Mouse (Mus musculus) limb, embryonic 10.5 days (tissue): ENCODE measurements around the gene Pex7. TPM values are rescaled to one million over a fixed set of nuclear protein-coding genes. Genes with fewer than 3 reads are reported as not detected.

ENCODE experiments used
- DNase-seq: peaks from one replicate; pipeline ENCODE4 v3.0.0-alpha.2; 2017; ENCODE audit warnings: low spot score
- H3K27ac ChIP-seq: fragments of 300-500 bp; sonication (generic); 2 replicates; pipeline ENCODE4 v1.5.1; 2016; ENCODE audit warnings: mild to moderate bottlenecking
- H3K27me3 ChIP-seq: fragments of 300-500 bp; sonication (generic); 2 replicates; pipeline ENCODE4 v1.6.1; 2016; ENCODE audit warnings: low read depth, mild to moderate bottlenecking; ENCODE audit not compliant: poor library complexity, severe bottlenecking
- H3K36me3 ChIP-seq: fragments of 300-500 bp; sonication (generic); 2 replicates; pipeline ENCODE4 v1.6.1; 2016; ENCODE audit warnings: mild to moderate bottlenecking, moderate library complexity
- H3K4me1 ChIP-seq: fragments of 300-500 bp; sonication (generic); 2 replicates; pipeline ENCODE4 v1.6.1; 2016
- H3K4me3 ChIP-seq: fragments of 300-500 bp; sonication (generic); 2 replicates; pipeline ENCODE4 v1.5.1; 2016; ENCODE audit warnings: mild to moderate bottlenecking, moderate library complexity
- H3K9me3 ChIP-seq: fragments of 300-500 bp; sonication (generic); replicated peaks from 2 replicates; pipeline ENCODE4 v1.6.1; 2016; ENCODE audit warnings: mild to moderate bottlenecking
- WGBS: fragments of 180-500 bp; shearing (Covaris S2); methylation state at CpG from one replicate; pipeline ENCODE4 v1.1.7; 2016; 5-methylcytosine and 5-hydroxymethylcytosine counted together
- polyA plus RNA-seq: library from polyadenylated mRNA; unstranded; fragments of >200 nt; fragmentation: Nextera tagmentation; extraction: Ambion mirVana; gene quantifications from 2 replicates; pipeline ENCODE4 v1.2.1, GENCODE M21; 2016

Pex7 gene
- polyA plus RNA-seq, 1 experiment from 2014 or later, result 19.1 TPM

DNA sequence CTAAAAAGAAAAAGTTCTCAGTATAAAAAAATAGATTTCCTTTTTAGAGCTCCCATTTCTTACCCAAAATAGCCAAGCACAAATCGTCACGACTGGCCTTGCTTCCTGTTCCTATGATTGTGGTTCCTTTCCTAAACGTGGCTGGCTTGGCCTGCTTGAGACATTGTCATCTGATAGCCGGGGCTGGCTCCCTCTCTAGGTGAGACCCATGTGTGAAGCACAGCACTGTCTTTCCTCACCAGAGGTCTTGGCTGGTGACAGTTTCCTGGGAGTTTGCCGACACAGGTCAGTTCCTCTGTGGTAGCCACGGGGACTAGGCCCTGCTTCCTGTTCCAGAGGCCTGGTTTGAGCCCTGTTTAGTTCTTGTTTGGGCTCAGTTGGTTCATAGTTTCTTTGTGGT is 33.6 kb upstream of the Pex7 start:
- H3K9me3 ChIP-seq, result no peaks in the 10 kb centered on the region
- H3K36me3 ChIP-seq, result no peaks in the 10 kb centered on the region
- H3K27me3 ChIP-seq, result peaks cover 9% of the 10 kb centered on the region
- no peak for DNase-seq
- H3K27ac ChIP-seq, result no peak overlapping the region
- H3K4me3 ChIP-seq, result no peak overlapping the region
- peaks cover 13% of the 10 kb centered on the region for H3K4me1 ChIP-seq
- WGBS, result 60% methylated on average over 6 of the region's 6 CpGs

DNA sequence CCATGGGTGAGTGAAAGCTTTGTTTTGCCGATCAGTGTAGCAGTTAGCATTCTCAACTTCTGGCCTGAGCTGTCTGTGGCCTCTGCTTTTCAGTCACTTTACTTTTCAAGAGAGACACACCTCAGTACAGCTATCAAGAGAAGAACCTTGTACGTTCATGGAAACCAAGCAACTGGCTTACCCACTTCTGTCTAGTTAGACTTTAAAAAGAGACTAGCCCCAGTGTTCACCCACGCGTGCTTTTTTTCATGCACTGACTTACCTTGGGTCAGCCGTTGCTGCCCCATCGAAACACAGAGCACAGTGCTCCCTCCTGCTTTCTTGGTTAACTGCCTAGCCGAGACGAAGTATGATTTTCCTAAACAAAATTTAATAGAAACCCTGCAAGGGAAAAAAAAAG is 33.1 kb upstream of the Pex7 start:
- Histone ChIP-seq H3K4me3 (no peak overlapping the region), H3K36me3 (no peaks in the 10 kb centered on the region), H3K27me3 (peaks cover 14% of the 10 kb centered on the region), H3K27ac (no peak overlapping the region), H3K9me3 (no peaks in the 10 kb centered on the region), H3K4me1 (peaks cover 13% of the 10 kb centered on the region)
- no peak for DNase-seq
- WGBS, result 93% methylated on average over 8 of the region's 8 CpGs

DNA sequence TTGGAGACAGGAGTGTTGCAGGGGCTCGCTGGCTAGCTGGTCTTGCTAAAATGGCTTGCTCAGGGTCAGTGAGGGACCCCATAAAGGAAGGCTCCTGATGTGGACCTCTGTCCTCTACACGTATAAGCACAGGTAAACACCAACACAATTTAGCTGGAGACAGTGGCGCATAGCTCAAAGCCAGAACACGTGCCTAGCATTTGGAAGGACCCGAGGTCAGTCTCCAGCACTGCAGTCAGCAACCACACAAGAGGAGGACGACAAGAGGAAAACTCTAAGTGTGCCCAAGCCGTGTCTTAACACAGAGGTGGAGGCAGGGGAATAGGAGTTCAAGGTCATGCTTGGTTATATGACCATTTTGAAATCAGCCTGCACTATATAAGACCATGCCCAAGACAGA is 32.6 kb upstream of the Pex7 start:
- Histone ChIP-seq H3K9me3 (no peaks in the 10 kb centered on the region), H3K27ac (no peak overlapping the region), H3K4me1 (peaks cover 15% of the 10 kb centered on the region), H3K36me3 (no peaks in the 10 kb centered on the region), H3K27me3 (peaks cover 19% of the 10 kb centered on the region), H3K4me3 (no peak overlapping the region)
- DNase-seq, result no peak
- WGBS, result 90% methylated on average over 7 of the region's 7 CpGs

DNA sequence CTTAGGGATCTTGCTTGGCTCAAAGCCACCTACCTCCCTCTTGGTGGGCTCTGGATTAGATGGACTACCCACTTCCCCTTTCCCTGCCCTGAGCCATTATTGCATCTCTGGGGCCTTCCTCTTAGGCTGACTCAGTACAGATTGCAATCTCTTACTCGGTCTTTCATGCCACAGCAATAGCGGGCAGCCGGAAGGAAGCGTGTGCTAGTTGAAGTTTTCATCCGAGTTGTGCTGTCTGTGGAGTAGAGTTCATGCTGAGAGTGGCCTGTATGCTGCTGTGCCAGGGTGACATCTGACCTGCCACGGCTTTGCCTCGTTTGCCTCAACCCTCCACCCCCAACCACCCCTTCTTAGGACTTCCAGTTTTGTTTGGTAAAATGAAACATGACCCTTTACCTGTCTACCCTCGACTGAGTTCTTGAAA is 31.8 kb upstream of the Pex7 start:
- H3K27me3 ChIP-seq, result peaks cover 24% of the 10 kb centered on the region
- 68% methylated on average over 8 of the region's 8 CpGs for WGBS
- H3K36me3 ChIP-seq, result no peaks in the 10 kb centered on the region
- no peak overlapping the region for H3K27ac ChIP-seq
- H3K4me3 ChIP-seq, result no peak overlapping the region
- no peaks in the 10 kb centered on the region for H3K9me3 ChIP-seq
- peaks cover 22% of the 10 kb centered on the region for H3K4me1 ChIP-seq
- no peak for DNase-seq

DNA sequence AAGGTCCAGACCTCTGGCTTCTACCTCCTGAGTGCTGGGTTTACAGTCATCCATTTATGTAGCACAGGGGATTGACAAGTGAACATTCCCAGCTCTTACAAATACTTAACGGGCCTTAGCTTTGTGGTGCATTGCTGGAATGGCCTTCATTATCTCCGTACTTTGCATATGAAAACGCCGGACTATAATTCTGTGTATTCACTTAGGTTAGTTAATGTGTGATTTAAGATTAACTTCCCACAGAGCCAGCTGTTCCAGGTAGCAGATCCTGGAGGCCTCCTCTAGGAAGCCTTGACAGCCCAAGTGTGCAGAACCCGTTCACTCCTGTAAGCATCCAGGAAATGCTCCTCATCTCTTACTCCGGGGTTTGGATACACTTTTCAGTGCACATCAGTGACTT is 31.2 kb upstream of the Pex7 start:
- DNase-seq, result no peak
- Histone ChIP-seq H3K36me3 (no peaks in the 10 kb centered on the region), H3K4me3 (no peak overlapping the region), H3K27ac (no peak overlapping the region), H3K27me3 (peaks cover 24% of the 10 kb centered on the region), H3K4me1 (peaks cover 23% of the 10 kb centered on the region), H3K9me3 (no peaks in the 10 kb centered on the region)
- 91% methylated on average over 6 of the region's 6 CpGs for WGBS

DNA sequence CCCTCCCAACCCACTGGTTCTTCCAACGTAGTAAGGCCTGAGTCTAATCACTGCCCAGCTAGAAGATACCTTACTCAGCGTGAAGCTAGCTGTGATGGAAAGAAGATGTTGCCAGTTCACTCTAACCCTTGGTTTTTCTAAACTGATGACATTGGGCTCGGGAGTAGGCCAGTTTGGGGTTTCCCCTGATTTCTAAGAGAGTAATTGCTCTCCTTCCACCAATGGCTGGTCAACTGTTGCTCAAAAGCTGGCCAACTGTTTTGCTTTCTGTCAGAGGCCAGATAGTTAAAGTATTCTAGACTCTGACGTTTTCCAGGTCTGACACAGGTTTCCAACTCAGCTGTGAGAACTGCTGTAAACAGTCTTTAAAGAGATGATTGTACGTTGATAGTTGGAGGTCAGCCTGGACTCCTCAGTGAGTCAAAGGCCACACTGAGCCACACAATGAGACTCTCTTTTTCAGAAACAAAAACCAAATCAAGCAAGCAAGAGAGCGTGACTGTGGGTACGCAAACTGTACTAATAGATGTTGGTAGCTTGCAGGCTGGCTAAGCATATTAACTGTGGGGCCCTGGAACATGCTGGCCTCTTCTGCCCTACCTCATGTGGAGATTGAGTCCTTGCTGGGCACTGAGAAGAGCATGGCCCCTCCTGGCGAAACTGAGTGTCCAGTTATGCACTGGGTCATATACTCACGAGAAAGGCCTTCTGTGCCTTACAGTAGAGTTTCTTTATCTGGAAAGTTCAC is 29.6 kb upstream of the Pex7 start:
- Histone ChIP-seq H3K27me3 (peaks cover 38% of the 10 kb centered on the region), H3K4me1 (peaks cover 29% of the 10 kb centered on the region), H3K36me3 (no peaks in the 10 kb centered on the region), H3K27ac (no peak overlapping the region), H3K4me3 (no peak overlapping the region), H3K9me3 (no peaks in the 10 kb centered on the region)
- no peak for DNase-seq
- 67% methylated on average over 9 of the region's 9 CpGs for WGBS

DNA sequence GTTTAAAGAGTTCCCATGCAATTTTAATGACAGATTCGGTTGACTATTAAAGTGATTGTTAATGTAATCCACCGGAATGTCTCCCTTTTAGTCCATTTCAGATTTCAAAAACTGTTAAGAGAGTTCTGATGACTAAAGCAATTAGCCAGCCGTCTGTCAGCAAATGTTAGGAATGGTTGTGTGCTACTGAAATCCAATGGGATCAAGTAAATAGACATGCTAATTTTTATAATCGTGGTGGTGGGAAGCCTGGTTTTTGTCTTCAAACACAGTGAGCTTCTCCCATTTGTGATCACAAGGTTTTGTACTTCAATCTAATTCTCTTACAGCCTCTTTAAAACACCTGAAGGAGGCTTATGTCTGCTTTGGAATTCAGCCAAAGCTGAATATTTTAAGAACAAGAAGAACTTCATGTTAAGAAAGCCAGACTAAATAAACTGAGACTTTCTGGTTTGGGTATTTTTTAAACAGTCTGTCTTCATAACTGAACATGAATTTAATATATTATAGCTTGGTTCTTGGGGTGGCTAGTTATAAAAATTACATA is 28.4 kb upstream of the Pex7 start:
- Histone ChIP-seq H3K9me3 (no peaks in the 10 kb centered on the region), H3K4me3 (no peak overlapping the region), H3K27ac (no peak overlapping the region), H3K27me3 (peaks cover 39% of the 10 kb centered on the region), H3K36me3 (no peaks in the 10 kb centered on the region), H3K4me1 (peaks cover 29% of the 10 kb centered on the region)
- 60% methylated on average over 4 of the region's 4 CpGs for WGBS
- DNase-seq, result no peak

DNA sequence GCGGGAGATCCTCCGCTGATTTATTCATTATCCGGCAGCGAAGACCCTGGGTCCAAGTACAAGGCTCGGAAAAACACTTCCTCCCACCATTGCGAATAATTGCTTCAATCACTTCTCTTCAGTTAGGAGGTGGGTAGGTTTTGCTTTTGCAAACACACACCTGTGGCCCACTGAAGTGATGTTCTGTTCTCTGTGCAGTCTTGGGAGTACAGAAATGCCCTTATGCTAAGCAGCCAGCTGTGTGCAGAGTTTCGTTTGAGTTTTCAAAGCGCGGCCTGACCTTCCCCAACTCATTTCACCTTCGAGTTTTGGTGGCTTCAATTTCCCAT is 27.8 kb upstream of the Pex7 start:
- WGBS, result 5% methylated on average over 10 of the region's 10 CpGs
- no peak for DNase-seq
- Histone ChIP-seq H3K36me3 (no peaks in the 10 kb centered on the region), H3K4me1 (peaks cover 29% of the 10 kb centered on the region), H3K4me3 (peak overlapping the region; percentile 80), H3K27ac (no peak overlapping the region), H3K27me3 (peaks cover 39% of the 10 kb centered on the region), H3K9me3 (no peaks in the 10 kb centered on the region)

DNA sequence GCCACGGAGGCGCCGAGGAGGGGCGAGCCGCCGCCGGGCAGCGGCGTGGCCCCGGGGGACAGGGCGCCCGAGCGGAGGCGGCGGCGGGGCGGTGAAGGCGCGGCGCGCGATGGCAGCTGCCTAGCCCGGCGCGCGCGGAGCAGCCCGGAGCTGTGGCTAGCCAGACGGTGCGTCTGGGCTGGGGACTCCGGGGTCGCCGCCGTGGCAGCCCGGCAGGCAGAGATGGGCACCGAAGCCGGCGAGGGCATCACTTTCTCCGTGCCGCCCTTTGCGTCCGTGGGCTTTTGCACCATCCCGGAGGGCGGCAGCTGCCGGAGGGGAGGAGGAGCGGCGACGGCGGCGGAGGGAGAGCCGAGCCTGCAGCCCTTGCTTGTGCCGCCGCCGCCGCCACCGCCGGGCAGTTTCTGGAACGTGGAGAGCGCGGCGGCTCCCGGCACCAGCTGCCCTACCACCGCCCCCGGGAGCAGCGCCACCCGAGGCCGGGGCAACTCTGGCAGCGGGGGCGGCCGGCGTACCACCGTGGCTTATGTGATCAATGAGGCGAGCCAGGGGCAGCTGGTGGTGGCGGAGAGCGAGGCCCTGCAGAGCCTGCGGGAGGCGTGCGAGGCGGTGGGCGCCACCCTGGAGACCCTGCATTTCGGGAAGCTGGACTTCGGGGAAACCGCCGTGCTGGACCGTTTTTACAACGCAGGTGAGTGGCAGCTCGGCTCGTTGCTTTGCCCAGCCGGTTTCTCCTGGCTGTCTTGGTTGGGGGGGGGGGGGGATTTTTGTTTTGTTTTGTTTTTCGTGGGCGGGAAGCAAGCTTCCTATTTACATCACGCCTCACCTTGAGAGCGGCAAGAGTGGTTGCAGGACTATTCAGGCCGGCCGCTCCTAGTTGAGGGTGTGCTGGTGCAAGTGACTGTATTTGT is 27.1 kb upstream of the Pex7 start, which contains the start of gene Map3k5:
Map3k5 (plus strand) TSS at position 89 of the 911 bp plus-strand sequence.
- DNase-seq, result peak; percentile 74
- peaks cover 39% of the 10 kb centered on the region for H3K27me3 ChIP-seq
- H3K4me3 ChIP-seq, result peak within 1 kb of the TSS; percentile 80
- H3K27ac ChIP-seq, result peak within 1 kb of the TSS; percentile 87
- no peaks in the 10 kb centered on the region for H3K36me3 ChIP-seq
- under 1% methylated on average over 92 of the region's 95 CpGs for whole genome bisulfite sequencing
- H3K4me1 ChIP-seq, result peaks cover 28% of the 10 kb centered on the region
- H3K9me3 ChIP-seq, result no peaks in the 10 kb centered on the region

DNA sequence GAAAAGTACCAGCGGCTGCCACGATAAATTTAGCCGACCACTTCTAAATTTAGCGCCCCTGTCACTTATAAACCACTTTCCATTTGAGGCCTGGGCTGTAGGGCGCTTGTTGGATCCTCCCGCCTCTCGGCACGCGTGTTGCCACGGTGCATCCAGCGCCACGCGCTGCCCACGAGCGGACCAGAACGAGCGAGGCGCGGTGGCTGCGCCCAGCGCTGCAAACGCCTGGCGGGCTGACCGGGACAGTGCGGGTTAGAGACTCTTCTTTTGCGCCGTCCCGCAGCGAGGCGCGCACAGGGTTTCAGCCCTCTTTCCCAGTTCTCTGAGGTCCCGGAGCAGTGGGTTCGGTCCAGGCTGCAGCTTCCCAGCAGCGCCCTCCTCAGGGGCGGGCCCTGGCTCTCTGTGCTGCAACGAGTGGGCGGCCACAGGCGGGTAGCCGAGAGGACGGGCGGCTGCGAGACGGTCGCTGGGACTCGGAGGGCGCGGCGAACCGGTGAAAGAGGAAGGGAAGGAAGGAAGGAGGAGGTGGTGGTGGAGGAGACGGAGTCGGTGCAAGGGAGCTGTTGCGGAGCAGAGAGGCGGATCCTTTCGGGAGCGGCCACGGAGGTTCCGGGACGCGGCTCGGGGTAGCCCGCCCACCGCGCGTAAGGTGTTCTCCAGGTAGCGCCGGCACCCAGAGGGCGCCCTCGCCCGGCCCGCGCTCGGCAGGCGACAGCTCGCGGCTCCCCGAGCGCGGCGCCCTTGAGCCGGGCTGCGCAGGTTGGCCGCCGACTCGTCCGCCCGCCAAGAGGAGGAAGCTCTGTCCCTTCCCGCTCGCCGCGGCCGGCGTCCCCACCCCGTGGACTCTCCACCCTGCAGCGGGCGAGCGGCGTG is 26.3 kb upstream of the Pex7 start:
- Histone ChIP-seq H3K27ac (peak overlapping the region; percentile 87), H3K4me3 (peak overlapping the region; percentile 80), H3K36me3 (no peaks in the 10 kb centered on the region), H3K9me3 (no peaks in the 10 kb centered on the region), H3K27me3 (peaks cover 39% of the 10 kb centered on the region), H3K4me1 (peaks cover 22% of the 10 kb centered on the region)
- peak; percentile 78 for DNase-seq
- WGBS, result under 1% methylated on average over 95 of the region's 97 CpGs

DNA sequence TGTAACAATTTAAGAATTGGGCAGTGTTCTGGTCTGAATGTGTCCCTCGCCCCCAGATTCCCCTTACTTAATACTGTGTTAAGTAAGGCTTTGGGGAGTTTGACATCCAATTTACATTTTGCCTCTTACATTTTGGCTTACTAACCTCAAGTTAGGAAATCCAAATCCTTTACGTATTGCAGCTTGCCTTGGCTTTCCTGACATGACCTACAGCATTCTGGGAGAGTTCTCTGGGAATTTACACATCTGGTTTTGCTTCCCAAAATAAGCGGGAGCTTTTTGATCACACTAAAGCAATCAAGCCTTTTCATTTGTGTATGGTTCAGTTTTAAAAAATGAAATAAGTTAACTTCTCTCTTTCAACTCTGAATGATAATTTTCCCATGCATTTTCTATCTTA is 25.5 kb upstream of the Pex7 start:
- peaks cover 39% of the 10 kb centered on the region for H3K27me3 ChIP-seq
- peaks cover 22% of the 10 kb centered on the region for H3K4me1 ChIP-seq
- H3K27ac ChIP-seq, result no peak overlapping the region
- H3K4me3 ChIP-seq, result peak overlapping the region; percentile 80
- no peaks in the 10 kb centered on the region for H3K9me3 ChIP-seq
- DNase-seq, result no peak
- WGBS, result 33% methylated on average over 3 of the region's 3 CpGs
- no peaks in the 10 kb centered on the region for H3K36me3 ChIP-seq

DNA sequence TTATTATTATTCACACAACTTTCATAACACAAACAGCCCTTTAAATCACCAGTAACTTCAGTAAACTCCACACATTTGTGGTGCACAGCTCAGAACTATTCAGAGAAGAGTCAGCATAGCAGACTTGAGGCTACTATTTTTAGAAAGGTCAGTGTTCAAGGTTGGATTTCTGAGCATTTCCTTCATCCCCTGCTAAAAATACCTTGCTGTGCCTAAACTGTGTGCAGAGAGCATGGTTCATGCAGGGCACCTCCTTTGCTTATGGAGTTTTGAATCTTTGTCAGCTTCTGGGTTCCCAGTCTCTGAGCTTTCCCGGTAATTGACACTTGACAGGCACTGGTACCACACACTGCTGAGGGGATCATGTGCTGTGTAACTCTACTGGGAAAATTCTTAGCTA is 20.7 kb upstream of the Pex7 start:
- H3K4me1 ChIP-seq, result peaks cover under 1% of the 10 kb centered on the region; the same call in 1 of the 2 replicates
- H3K36me3 ChIP-seq, result no peaks in the 10 kb centered on the region
- H3K4me3 ChIP-seq, result no peak overlapping the region
- H3K27me3 ChIP-seq, result peaks cover 11% of the 10 kb centered on the region; the same call in 1 of the 2 replicates
- 67% methylated on average over 1 of the region's 1 CpGs for WGBS
- no peaks in the 10 kb centered on the region for H3K9me3 ChIP-seq
- no peak for DNase-seq
- no peak overlapping the region for H3K27ac ChIP-seq
